Mouse (Mus musculus) limb, embryonic 13.5 days (tissue): ENCODE measurements at regions not wholly inside any gene's neighbourhood (a gene's known extent, or its start where the extent isn't known, plus 50 kb on each side); places are given as distances from the start of the nearest gene placed in this dataset.

ENCODE experiments used
- ATAC-seq: fragments of 200-750 bp; cut with Nextera tagmentation; 2 replicates; pipeline ENCODE4 v1.8.0; 2017; ENCODE audit warnings: low read depth, moderate number of reproducible peaks, moderate TSS enrichment; ENCODE audit not compliant: low FRiP score
- H3K27ac ChIP-seq: fragments of 300-500 bp; sonication (generic); 2 replicates; pipeline ENCODE4 v1.5.1; 2015; ENCODE audit warnings: inconsistent platforms, mild to moderate bottlenecking, moderate library complexity
- H3K27me3 ChIP-seq: fragments of 300-500 bp; sonication (generic); 2 replicates; pipeline ENCODE4 v1.6.1; 2015; ENCODE audit warnings: mild to moderate bottlenecking, inconsistent platforms
- H3K36me3 ChIP-seq: fragments of 300-500 bp; sonication (generic); 2 replicates; pipeline ENCODE4 v1.6.1; 2015; ENCODE audit warnings: inconsistent platforms, mild to moderate bottlenecking, moderate library complexity
- H3K4me1 ChIP-seq: fragments of 300-500 bp; sonication (generic); 2 replicates; pipeline ENCODE4 v1.6.1; 2015; ENCODE audit warnings: inconsistent platforms
- H3K4me2 ChIP-seq: fragments of 300-500 bp; sonication (generic); replicated peaks from 2 replicates; pipeline ENCODE4 v1.6.1; 2015; ENCODE audit warnings: inconsistent platforms, mild to moderate bottlenecking, moderate library complexity
- H3K4me3 ChIP-seq: fragments of 300-500 bp; sonication (generic); 2 replicates; pipeline ENCODE4 v1.5.1; 2015; ENCODE audit warnings: moderate library complexity, mild to moderate bottlenecking, inconsistent platforms
- H3K9ac ChIP-seq: fragments of 300-500 bp; sonication (generic); 2 replicates; pipeline ENCODE4 v1.6.1; 2015; ENCODE audit warnings: mild to moderate bottlenecking, inconsistent platforms
- H3K9me3 ChIP-seq: fragments of 300-500 bp; sonication (generic); 2 replicates; pipeline ENCODE4 v1.6.1; 2016; ENCODE audit warnings: inconsistent platforms
- WGBS: fragments of 180-500 bp; shearing (Covaris S2); methylation state at CpG from one replicate; pipeline ENCODE4 v1.1.7; 2015; 5-methylcytosine and 5-hydroxymethylcytosine counted together

GRCm38 (mm10) chr7:63020042-63020441, 192.3 kb downstream of the Chrna7 start:
- no peak overlapping the region for H3K27ac ChIP-seq
- no peak overlapping the region for H3K9ac ChIP-seq
- ATAC-seq: no peak
- no peak overlapping the region for H3K4me3 ChIP-seq
- no peaks in the 10 kb centered on the region for H3K9me3 ChIP-seq
- no peaks in the 10 kb centered on the region for H3K27me3 ChIP-seq
- H3K4me2 ChIP-seq: no peak overlapping the region
- H3K4me1 ChIP-seq: no peaks in the 10 kb centered on the region
- no peaks in the 10 kb centered on the region for H3K36me3 ChIP-seq
- 46% methylated on average over 2 of the region's 2 CpGs for WGBS

- no peak overlapping the region for H3K9ac ChIP-seq
- no peaks in the 10 kb centered on the region for H3K27me3 ChIP-seq
- ATAC-seq: no peak
- H3K4me3 ChIP-seq: no peak overlapping the region
- H3K4me2 ChIP-seq: no peak overlapping the region
- no peaks in the 10 kb centered on the region for H3K4me1 ChIP-seq
- no peak overlapping the region for H3K27ac ChIP-seq
- no peaks in the 10 kb centered on the region for H3K9me3 ChIP-seq
- H3K36me3 ChIP-seq: no peaks in the 10 kb centered on the region
- 52% methylated on average over 2 of the region's 2 CpGs for WGBS
These were observed 193.4 kb downstream of the Chrna7 start for GRCm38 (mm10) chr7:63018859-63019575.

- Histone ChIP-seq H3K9me3 (no peaks in the 10 kb centered on the region), H3K9ac (no peak overlapping the region), H3K27me3 (no peaks in the 10 kb centered on the region), H3K4me2 (peak overlapping the region; percentile 46), H3K4me1 (peaks cover 4% of the 10 kb centered on the region; the same call in 1 of the 2 replicates), H3K36me3 (no peaks in the 10 kb centered on the region), H3K27ac (no peak overlapping the region), H3K4me3 (no peak overlapping the region)
- WGBS: 8% methylated on average over 7 of the region's 7 CpGs
- ATAC-seq: peak; percentile 28; the same call in 1 of the 2 replicates
These were observed 157.6 kb upstream of the A26c2 start for GRCm38 (mm10) chr7:62981109-62981508.
